Mouse (Mus musculus): ENCODE measurements around the gene Tlr6.

The Tlr6 gene

GRCm38 (mm10) chr5:64905516-64906271, 54.2 kb downstream of the Tlr6 start:
- Histone ChIP-seq H3K36me3 (ENCODE audit: control insufficient read depth, insufficient read depth, low read length, poor library complexity, severe bottlenecking) (no peaks in the 10 kb centered on the region), H3K27me3 (ENCODE audit: control insufficient read depth, insufficient read depth, low read length, poor library complexity, severe bottlenecking) (no peaks in the 10 kb centered on the region)
- no peak for DNase-seq (ENCODE audit: low read depth, low spot score)
